Mouse (Mus musculus) ES-E14 (cell line): ENCODE measurements around the gene Asb3. TPM values are rescaled to one million over a fixed set of nuclear protein-coding genes. Genes with fewer than 3 reads are reported as not detected.
A peak's percentile ranks its signal among the peaks of the same experiment; 100 is the strongest.
"Not testable (repeated sequence)": the region's sequence is repeated elsewhere in the genome, so short reads cannot be mapped to it uniquely, and the experiment has no call there.

Source experiments
- DNase-seq: peaks from one replicate; pipeline ENCODE4 v3.0.0-alpha.2; 2013; ENCODE audit warnings: low read depth, low spot score
- H3K27ac ChIP-seq: 2 replicates; pipeline ENCODE4 v1.5.1; 2012; ENCODE audit warnings: low read depth, mild to moderate bottlenecking, low read length, moderate library complexity, mixed read lengths; ENCODE audit not compliant: poor library complexity, insufficient read depth, severe bottlenecking
- H3K36me3 ChIP-seq: 2 replicates; pipeline ENCODE4 v1.6.1; 2012; ENCODE audit warnings: mild to moderate bottlenecking, low read length, moderate library complexity, mixed read lengths; ENCODE audit not compliant: control insufficient read depth, poor library complexity, insufficient read depth, severe bottlenecking
- H3K4me1 ChIP-seq, 2 experiments: fragments of 150-350 bp in 1 of 2; sonication (generic) in 1 of 2; 2 replicates each; pipeline ENCODE4 v1.6.1; 2012; ENCODE audit warnings: low read length in 2 of 2, mild to moderate bottlenecking in 1 of 2, mixed read lengths in 1 of 2; ENCODE audit not compliant: control insufficient read depth in 2 of 2, insufficient read depth in 2 of 2, poor library complexity in 1 of 2
- H3K4me3 ChIP-seq, 2 experiments: fragments of 150-350 bp in 1 of 2; sonication (generic) in 1 of 2; 2 replicates each; pipeline ENCODE4 v1.5.1; 2012; ENCODE audit warnings: low read length in 2 of 2, low read depth in 1 of 2, mild to moderate bottlenecking in 1 of 2, mixed read lengths in 1 of 2; ENCODE audit not compliant: insufficient read depth in 1 of 2, poor library complexity in 1 of 2, severe bottlenecking in 1 of 2
- H3K9ac ChIP-seq: 2 replicates; pipeline ENCODE4 v1.6.1; 2012; ENCODE audit warnings: low read depth, mild to moderate bottlenecking, low read length, mixed read lengths; ENCODE audit not compliant: poor library complexity, insufficient read depth, severe bottlenecking
- H3K9me3 ChIP-seq: fragments of 150-350 bp; sonication (generic); 2 replicates; pipeline ENCODE4 v1.6.1; 2012; ENCODE audit warnings: low read depth, mild to moderate bottlenecking, low read length; ENCODE audit not compliant: control insufficient read depth, insufficient read depth
- CHD2 ChIP-seq: IDR thresholded peaks from 2 replicates; pipeline ENCODE4 v1.6.1; 2014; ENCODE audit warnings: mild to moderate bottlenecking, low read depth, low read length, inconsistent platforms
- HCFC1 ChIP-seq: IDR thresholded peaks from 2 replicates; pipeline ENCODE4 v1.6.1; 2012; ENCODE audit warnings: low read length, inconsistent platforms, borderline replicate concordance; ENCODE audit not compliant: insufficient read depth
- MAFK ChIP-seq: IDR thresholded peaks from 2 replicates; pipeline ENCODE4 v1.6.1; 2014; ENCODE audit warnings: mild to moderate bottlenecking, low read depth, low read length, inconsistent platforms; ENCODE audit not compliant: insufficient read depth
- ZC3H11A ChIP-seq: IDR thresholded peaks from 2 replicates; pipeline ENCODE4 v1.6.1; 2012; ENCODE audit warnings: low read depth, mild to moderate bottlenecking, inconsistent platforms, low read length, borderline replicate concordance
- ZNF384 ChIP-seq: IDR thresholded peaks from 2 replicates; pipeline ENCODE4 v1.6.1; 2012; ENCODE audit warnings: low read depth, low read length, inconsistent platforms
- in situ Hi-C, 2 experiments: fragments of 600-800 bp; cut with MboI; formaldehyde crosslinking; loops; one replicate each; pipeline ENCODE4 v1.15.1; 2025; ENCODE audit warnings: low sequenced_read_pairs in 2 of 2, inconsistent platforms in 1 of 2; ENCODE audit not compliant: unreplicated experiment in 2 of 2
- total RNA-seq: library from RNA; depleted of rRNA; stranded (reverse); fragments of 300-350 nt; gene quantifications from 2 replicates; pipeline ENCODE4 v1.2.3, GENCODE M21; 2012

Gene Asb3
- total RNA-seq, 1 experiment, result 9.7 TPM

GRCm38 (mm10) chr11:31001169-31001908 is 116.1 kb downstream of the Asb3 start:
- Histone ChIP-seq H3K9me3 (no peaks in the 10 kb centered on the region), H3K36me3 (no peaks in the 10 kb centered on the region), H3K4me1 (no peaks in the 10 kb centered on the region), H3K27ac (no peak overlapping the region), H3K9ac (no peak overlapping the region), H3K4me3 (no peak overlapping the region)
- DNase-seq, result no peak
- TF ChIP-seq MAFK (no peak), ZNF384 (no peak), HCFC1 (no peak), CHD2 (no peak), ZC3H11A (no peak)
- in situ Hi-C loops, result no loop called here

GRCm38 (mm10) chr11:31009668-31010067 is 124.5 kb downstream of the Asb3 start:
- H3K9me3 ChIP-seq, in situ Hi-C loops, DNase-seq, H3K27ac ChIP-seq, H3K4me1 ChIP-seq, H3K4me3 ChIP-seq, H3K36me3 ChIP-seq, H3K9ac ChIP-seq: not testable (repeated sequence)

GRCm38 (mm10) chr11:31017466-31017865 is 132.2 kb downstream of the Asb3 start:
- H3K4me1 ChIP-seq, in situ Hi-C loops, H3K36me3 ChIP-seq, DNase-seq, H3K9me3 ChIP-seq: not testable (repeated sequence)
- peak overlapping the region; percentile 39 for H3K9ac ChIP-seq
- H3K4me3 ChIP-seq, result peak overlapping the region; percentile 42 to 63
- peak overlapping the region; percentile 68 for H3K27ac ChIP-seq

- no peak overlapping the region for H3K9ac ChIP-seq
- H3K4me3 ChIP-seq, result 0 out of 4 replicates have a peak overlapping the region, but pooled peaks of 1 of the 2 experiments have one; percentile 56
- peaks cover 0 to 5% of the 10 kb centered on the region in 2 experiments; a peak in 1 of 4 replicates for H3K4me1 ChIP-seq
- TF ChIP-seq HCFC1 (no peak), ZNF384 (no peak), ZC3H11A (no peak), CHD2 (no peak), MAFK (no peak)
- in situ Hi-C loops, result no loop called here
- peaks cover 1% of the 10 kb centered on the region; the same call in 1 of the 2 replicates for H3K9me3 ChIP-seq
- H3K27ac ChIP-seq, result no peak overlapping the region
- DNase-seq, result no peak
- no peaks in the 10 kb centered on the region for H3K36me3 ChIP-seq
Observed at GRCm38 (mm10) chr11:31034958-31035357, 149.7 kb downstream of the Asb3 start.

- H3K36me3 ChIP-seq, result no peaks in the 10 kb centered on the region
- peaks cover 0 to 5% of the 10 kb centered on the region in 2 experiments; a peak in 2 of 4 replicates for H3K4me1 ChIP-seq
- H3K9ac ChIP-seq, result no peak overlapping the region
- no peak overlapping the region for H3K4me3 ChIP-seq
- DNase-seq, result no peak
- no peaks in the 10 kb centered on the region for H3K9me3 ChIP-seq
- TF ChIP-seq MAFK (no peak), ZNF384 (no peak), HCFC1 (no peak), ZC3H11A (no peak)
- H3K27ac ChIP-seq, result no peak overlapping the region
- in situ Hi-C loops, result no loop called here
Observed at GRCm38 (mm10) chr11:31089973-31090372, 204.8 kb downstream of the Asb3 start.
